Mouse (Mus musculus): ENCODE results near the gene Dnmbp. TPM values are rescaled to one million over a fixed set of nuclear protein-coding genes. Genes with fewer than 3 reads are reported as not detected.

The Dnmbp gene
- total RNA-seq, 4 experiments from 2014 or later, result 10.8 to 13.3 (median 11.7) TPM

DNA sequence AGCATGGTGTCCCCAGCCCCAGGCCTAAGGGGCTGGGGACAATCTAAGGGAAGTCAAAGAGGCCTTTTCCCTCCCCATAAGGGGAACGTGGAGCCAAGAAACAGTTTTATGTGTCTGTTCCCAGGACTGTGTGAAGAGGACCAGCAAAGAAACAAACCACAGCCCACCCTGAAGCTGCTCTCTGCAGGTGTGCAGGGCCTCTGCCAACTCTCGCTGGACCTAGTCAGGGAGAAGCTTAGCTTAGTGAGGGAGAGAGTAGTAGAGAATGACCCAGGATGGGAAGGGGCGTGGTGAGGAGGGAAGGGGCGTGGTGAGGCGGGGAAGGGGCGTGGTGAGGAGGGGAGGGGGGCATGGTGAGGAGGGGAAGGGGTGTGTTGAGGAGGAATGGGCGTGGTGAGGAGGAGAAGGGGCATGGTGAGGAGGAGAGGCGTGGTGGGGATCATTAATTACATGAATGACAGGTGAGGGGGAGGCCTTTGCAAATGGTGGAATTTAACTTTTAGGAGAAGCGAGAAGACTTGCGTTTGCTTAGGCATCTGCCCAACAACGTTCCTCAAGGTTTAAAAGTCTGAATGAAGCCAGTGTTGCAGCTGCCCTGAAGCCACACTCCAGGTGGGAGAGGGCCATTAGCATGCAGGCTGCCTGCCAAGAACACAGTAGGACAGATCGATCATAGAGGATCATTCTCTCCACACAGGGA lies 9.3 kb upstream of the Dnmbp start:
- no peak for DNase-seq (ENCODE audit: low spot score in 2 of 2)

DNA sequence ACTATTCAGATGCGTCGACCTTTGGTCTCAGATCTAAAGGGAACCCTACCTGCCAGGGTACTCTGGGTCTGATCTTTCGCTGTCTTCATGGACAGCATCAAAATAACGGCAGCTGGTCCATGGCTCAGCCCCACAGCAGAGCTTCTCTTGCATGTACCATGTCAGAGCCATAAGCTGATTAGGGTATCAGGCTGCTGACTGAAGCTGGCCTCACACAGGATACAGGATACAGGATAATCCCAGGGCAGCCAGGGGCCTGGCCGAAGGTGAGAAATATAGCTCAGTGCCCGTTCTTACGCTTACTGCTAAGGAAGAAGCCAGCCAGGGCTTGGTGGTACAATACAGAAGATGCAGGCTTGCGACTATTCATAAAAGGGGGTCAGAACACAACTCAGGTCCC lies 4.6 kb upstream of the Dnmbp start:
- no peak for DNase-seq (ENCODE audit: low spot score in 2 of 2)

DNA sequence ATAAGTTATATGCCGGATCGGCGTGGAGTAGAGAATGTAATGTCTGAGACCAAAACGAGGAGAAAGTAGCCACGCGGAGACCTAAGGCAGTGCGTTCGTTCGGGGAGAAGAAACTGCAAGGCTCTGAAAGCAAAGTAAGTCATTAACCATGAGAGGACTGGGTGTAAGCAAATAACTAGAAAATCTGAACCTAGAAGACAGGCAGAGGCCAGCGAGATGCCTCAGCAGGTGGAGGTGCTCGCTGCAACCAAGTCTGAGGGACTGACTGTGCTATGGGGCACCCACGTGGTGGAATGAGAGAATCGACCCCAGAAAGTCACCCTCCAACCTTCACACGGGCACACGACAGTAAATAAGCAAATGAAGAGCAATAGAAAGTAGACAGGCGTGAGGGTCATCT lies 3.1 kb upstream of the Dnmbp start:
- DNase-seq (ENCODE audit: low spot score in 2 of 2), result no peak

DNA sequence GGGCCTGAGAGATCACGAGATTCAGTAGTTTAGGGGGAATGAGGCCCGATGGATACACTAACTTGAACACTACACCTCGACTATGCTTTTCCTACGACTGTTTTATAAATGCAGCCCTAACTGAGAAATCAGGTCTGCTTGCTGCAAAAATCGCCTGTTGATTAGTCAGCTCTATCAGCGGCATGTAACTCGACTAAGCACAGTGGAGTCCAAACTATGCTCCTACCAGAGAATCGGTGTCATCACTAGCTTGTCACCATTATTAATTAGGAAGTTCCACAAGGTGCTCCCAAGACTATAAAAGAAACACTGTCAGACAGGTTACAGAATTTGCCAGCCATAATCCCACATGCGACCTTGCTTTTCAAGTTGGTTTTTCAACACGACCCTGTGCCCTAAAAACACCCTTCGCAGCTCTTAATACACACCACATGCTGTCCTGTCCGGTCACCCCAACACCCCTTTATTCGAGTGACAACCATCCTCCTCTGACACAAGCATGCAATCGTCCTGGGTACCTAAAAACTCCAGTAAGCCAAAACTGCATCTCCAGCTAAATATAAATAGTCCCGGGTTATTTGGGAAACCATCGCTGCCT lies 721 bp downstream of the Dnmbp start:
- DNase-seq (ENCODE audit: low spot score in 2 of 2), result no peak

DNA sequence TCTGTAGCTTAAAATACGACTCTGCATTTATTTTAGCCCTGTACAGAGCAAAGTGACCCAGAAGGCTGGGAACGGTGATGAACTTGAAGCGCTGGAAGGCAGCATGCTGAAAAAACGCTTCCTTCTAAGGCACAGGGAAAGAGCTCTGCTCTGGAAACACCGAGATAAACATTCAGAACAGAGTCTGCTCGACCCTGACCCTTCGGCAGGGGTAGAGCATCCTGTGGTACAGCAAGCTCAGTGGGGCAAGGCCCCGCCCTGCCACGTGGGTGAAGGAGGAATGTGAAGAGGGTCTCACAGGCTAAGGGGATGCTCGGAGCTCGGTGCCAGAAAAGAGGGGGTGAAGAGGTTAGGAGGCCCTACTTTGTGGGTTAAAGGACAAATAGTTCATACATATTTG lies 1.6 kb downstream of the Dnmbp start:
- DNase-seq (ENCODE audit: low spot score in 2 of 2), result no peak

DNA sequence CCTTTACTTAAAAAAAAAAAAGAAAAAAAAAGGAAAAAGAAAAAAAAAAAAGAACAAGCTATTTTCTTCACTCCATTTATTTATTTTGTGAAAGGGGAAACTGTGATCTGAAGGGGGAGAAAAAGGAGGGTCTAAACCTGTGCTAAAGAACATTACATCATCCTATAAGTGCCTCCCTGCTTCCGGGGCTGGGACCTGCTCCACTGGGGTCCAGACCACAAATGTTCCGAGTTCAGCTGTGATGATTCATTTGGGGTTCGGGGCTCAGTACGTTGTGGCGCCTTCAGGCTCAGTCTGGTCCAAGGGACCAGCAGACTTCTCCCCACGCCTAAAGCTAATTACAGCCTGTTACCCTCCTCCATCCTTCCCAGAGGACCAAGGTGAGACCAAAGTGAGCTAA lies 9.1 kb downstream of the Dnmbp start:
- DNase-seq (ENCODE audit: low spot score in 2 of 2), result no peak

DNA sequence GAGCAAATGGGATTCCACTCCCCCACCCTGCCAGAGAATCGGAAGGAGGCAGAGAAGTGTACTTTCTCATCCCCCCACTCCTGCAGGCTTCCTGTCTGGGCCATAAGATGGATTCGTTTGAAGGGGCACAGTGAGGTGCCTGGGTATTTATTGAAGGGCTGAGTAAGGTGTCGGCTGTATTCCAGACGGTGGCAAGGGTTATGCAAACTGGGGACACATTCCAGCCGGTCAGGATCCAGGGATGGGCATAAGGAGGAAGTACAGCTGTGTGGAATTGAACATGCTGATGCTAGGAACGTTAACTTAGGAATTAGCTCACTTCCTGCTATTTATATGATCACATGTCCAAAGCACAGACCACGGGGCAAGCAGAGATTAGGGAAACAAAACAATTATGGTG lies 9.6 kb downstream of the Dnmbp start:
- no peak for DNase-seq (ENCODE audit: low spot score in 2 of 2)

DNA sequence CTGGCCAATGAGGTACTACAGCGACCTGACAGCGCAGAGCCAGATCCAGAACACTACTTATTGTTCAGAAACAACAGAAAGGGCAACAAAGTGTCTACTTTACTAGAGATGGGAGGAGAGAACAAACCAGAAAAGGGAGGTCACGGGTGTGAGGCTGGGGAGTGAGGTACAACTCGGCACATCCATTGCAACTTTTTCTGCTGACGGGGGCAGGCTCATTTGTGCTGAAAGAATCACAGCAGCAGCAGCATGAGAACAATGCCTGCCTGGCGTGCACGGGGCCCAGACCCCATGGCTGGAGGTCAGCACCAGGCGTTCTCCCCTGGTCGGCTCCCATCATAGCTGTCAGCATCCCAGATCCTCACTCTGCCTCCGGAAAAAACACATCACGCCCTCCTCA lies 10.1 kb downstream of the Dnmbp start:
- DNase-seq (ENCODE audit: low spot score in 2 of 2), result no peak

DNA sequence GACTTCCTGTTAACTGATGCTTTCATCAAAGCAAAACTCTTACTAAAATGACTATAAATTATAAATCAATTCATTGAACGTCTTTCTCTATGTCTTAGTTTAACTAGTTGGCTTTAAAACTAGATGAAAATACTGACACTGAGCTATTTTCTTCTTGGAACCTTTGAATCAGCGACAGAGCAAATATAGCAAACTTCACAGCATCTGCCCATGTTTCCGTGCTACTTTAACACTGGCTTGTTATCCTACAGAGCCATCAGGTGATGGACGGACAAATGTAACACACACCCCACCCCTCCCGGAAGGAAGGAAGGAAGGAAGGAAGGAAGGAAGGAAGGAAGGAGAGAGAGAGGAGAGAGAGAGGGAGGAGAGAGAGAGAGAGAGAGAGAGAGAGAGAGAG lies 12.0 kb downstream of the Dnmbp start:
- no peak for DNase-seq (ENCODE audit: low spot score in 2 of 2)

DNA sequence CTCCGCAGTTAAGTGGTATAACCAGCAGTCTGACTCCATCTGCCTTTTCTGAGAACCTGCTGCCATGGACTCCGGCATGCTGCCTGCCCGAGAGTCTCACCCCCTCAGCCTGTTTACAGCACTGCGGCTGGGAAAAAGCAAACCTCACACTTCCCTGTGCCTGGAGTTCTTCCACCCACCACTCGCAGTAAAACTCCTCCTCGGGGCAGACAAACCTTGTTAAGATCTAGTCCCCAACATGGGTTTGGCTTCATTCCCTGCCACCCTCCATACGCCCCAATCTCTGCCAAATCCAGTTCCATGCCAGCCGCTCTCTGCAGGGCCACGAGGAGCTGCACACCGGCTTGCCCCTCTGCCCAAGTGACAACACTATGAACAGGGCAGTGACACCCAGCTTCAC lies 12.9 kb downstream of the Dnmbp start:
- peak; percentile 14 to 33 for DNase-seq (ENCODE audit: low spot score in 2 of 2)

DNA sequence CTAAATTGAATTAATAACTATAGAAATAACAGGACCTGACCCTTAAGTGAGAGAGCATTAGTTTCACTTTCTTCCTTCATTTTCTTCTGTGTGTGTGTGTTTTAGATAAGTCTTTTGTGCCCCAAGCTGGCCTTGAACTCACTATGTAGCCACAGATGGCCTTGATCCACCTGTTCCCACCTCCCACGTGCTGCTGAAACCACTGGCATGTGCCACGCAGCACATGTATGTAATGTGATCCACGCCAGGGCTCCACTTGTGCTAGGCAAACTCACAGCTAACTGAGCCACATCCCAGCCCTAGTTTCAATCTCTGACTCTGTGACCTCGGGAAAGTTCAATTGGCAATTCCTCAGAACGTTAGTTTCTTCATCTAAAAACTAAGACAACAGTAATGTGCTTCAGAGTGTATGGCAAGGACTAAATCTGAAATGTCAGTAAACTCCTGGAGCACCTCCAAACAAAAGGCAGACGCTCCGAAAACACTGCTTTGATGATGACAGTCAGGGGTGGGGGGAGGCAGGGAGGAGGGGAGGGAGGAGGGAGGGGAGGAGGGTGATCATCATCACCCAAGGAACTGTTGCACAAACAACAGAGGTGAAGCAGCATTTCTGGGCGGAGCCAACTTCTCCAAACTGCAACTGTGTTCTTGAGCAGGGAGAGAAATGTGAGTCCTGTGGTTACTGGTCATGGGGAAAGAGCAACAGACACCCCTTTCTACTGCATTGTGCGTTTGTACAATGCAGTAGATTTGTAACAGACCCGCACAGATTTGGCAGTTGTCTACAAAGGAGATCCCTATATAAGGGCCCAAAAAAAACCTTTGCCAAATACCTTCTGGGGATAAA lies 13.6 kb downstream of the Dnmbp start:
- no peak for DNase-seq (ENCODE audit: low spot score in 2 of 2)

DNA sequence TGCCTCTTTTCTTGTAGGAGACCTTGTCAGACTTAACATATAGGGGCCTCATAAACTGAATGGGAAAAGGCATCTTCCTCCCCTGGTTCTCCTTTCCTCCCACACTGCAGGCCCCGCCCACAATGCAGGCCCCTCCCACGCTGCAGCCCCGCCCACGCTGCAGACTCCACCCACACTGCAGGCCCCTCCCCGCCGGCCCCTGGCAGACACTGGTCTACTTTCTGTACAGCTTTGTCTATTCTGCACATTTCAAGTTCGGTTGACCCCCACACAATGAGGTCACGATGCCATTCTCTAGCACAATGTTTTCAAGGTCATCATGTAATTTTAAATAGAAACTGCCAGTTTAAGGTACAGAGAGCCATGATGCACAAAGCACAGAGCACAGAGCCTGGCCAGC lies 15.6 kb downstream of the Dnmbp start:
- DNase-seq (ENCODE audit: low spot score in 2 of 2), result no peak

DNA sequence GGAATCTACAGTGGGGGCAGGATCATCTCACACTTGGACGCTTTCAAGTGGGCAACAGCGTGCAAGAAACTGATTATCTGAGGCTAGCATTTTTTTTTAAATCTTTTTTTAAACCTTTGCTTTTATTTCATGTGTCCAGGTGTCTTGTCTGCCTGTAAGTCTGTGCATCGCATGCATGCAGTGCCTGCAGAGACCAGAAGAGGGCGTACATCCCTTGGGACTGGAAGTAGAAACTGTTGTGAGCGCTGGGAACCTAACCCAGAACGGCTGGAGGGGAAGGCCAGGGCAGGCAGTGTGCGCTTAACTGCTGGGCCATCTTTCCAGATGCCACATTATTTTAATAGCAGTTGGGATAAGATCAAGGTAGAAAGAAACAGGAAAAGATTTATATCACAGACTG lies 17.0 kb downstream of the Dnmbp start:
- DNase-seq (ENCODE audit: low spot score in 2 of 2), result no peak

DNA sequence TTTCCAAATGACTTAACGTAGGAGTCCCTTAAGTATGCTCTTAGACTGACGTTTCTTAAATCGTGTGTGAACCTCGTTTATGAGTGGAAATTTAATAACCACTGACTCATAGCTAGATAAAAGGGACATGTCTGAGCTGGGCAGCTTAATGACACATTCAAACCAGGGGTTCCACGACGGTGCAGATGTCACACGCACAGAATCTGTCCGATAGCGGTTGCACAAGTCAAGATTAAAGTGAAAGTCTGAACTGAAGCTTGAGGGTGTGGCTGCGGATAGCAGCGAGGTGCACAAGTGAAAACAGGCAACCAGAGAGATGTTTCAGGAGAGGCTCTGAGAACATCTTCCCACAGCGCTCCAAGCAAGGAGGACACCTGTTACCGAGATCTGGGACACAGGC lies 18.6 kb downstream of the Dnmbp start:
- no peak for DNase-seq (ENCODE audit: low spot score in 2 of 2)

DNA sequence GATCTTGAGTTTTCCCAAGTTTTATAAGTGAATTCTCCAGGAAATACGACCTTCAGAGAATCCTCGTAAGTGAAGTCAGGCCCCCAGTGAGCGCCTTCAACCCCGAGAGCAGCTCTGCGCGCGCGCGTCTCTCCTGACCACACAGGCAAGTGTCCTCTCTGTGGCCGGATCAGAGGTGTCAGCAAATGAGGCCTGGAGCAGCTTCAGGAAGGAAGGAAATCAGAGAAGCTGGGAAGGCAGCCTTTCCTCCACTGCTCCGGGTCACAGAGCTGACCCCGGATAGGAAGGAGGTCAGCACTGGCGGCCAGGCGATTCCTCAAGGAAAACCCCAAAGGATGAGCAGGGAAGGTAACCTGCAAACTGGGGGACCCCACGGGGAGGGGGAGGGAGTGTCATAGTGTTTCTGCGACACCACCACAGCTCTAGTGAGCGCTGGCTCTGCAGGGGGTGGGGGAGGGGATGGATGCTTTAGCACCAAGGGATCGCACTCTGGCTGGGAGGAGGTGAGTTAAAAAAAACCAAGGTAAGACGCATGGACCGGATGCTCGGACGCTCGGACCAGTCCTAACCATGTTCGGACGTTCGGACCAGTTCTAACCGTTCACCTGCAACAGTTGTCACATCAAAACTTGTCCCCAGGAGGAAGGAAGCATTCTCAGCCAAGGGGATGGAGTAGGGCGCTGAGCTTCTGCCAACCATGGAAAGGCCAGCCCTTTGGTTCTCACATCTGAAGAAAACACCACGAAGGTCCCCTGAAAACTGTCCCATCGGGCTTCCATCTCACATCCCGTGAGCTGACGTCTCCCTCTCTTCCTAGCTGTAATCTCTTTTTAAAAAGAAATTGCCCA lies 19.3 kb downstream of the Dnmbp start:
- DNase-seq (ENCODE audit: low spot score in 2 of 2), result no peak

DNA sequence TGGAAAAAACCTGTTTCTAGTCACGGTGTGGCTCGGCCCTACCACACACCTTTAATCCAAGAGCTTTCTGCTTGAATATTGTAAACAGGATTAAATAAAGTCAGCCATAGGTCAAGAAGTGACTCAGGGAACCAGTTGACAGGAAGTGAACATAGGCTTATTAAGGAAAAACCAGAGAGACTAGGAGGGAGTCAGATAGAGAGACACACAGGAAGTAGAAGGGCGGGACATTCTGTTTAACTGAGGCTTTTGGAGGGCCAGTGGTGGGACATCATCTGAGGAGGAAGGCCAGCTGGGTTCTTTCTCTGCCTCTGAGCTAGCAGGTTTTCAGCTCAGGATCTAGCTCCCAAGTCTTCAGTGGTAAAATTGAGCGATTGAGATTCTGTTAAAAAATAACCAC lies 20.1 kb downstream of the Dnmbp start:
- DNase-seq (ENCODE audit: low spot score in 2 of 2), result no peak

DNA sequence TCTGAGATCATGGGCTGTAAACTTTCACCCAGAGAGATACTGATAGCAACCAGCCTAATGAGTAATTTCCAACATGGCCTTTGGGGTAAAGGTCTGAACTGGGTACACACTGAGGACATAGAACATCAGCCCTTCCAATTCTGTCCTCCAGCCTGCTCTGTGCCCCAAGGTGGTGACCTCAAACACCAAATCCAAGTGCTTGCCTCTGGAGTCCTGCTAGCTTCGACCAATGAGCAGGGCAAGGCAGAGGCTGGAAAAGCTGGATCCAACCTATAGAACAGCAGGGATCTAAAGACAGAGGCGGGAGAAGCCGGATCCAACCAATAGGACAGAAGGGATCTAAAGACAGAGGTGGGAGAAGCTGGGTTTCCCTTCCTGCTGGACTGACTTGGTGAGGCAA lies 21.2 kb downstream of the Dnmbp start:
- no peak for DNase-seq (ENCODE audit: low spot score in 2 of 2)

DNA sequence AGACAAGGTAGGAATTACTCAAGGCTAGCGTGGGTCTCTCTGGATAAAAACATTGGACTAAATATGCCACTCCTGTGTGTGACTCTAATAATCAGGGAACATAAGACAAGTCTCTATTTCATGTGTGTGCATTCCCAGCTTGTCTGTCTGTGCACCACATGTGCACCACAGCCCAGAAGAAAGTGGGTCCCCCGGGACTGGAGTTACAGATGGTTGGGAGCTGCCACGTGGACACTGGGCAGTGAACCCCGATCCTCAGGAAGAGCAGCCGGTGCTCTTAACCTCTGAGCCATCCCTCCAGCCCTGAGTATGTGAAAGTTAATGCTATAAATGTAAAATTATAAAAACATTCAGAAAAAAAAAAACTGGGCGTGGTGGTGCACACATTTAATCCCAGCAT lies 22.2 kb downstream of the Dnmbp start:
- DNase-seq (ENCODE audit: low spot score in 2 of 2), result no peak

DNA sequence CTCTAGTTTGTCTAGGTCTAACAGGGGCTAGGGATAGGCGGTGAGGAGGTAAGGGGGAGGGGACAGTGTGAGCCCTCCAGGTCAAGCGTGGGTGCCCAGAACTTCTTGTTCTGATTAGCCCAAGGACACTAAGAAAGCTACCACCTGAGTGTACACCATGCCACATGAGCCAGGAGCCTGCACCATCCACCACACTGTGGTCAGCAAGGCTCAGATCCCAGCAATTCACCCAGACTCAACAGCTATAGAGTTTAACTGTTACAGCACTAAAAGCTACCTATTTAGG lies 22.6 kb downstream of the Dnmbp start:
- no peak for DNase-seq (ENCODE audit: low spot score in 2 of 2)

DNA sequence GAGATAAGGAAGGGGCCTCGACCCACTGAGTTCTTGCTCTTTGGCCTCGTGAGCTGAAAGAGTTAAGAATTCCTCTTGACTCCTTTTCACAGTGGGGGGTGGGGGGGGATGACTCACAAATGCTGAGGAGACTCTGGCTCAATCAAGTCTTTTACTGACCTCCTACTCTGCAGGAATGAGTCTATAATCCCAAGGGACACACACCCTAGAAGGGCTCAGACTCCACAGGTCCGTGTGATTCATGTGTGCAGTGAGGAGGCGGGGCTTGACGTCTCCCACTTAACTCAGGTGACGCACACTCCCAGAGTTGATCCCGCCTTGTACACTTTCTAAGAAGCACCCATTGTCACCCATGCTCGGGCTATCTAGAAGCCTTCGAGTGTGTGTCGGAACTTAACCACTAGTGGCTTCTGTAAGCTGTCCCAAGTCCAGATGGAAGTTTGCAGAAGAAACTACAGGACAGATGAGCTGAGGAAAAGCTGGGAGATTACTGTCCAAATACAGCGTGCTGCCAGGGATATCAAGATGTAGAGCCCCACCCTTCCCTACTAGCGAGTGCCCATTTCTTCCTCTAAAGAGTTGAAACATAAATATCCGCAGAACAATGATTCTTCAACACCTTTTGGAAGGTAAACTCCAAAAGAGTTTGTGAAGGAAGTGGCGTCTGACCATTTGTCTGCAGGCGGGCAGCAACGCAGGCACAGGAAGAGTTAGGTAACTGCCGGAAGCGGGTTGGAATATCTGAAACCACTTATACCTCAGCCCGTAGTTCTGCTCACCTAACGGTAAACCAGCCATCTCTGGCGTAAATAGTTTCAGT lies 23.2 kb downstream of the Dnmbp start:
- DNase-seq (ENCODE audit: low spot score in 2 of 2), result no peak

DNA sequence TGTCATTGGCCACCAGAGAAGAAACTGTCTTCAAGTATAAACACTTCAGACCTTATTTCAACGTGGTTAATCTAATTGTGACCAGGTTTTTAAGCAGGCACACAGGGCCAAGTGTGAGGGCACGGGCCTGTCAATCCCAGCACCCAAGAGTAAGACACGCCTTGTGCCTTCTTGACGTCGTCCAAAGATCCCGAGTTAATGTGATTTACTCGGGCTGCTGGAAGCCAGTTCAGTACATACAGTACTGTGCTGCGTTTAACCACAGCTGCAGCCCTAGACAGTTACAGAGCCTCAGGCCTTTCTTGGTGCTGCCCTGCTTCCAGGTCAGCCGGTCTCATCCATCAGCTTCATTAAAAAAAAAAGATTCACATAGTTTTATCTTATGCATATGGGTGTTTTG lies 24.6 kb downstream of the Dnmbp start:
- no peak for DNase-seq (ENCODE audit: low spot score in 2 of 2)

Data from layer of hippocampus, adult 8-10 months (tissue).